Mouse (Mus musculus) neural tube, embryonic 13.5 days (tissue): Measurements from ENCODE around the gene Nkx3-2. TPM values are rescaled to one million over a fixed set of nuclear protein-coding genes. Genes with fewer than 3 reads are reported as not detected.

ENCODE experiments used
- ATAC-seq: fragments of 200-750 bp; cut with Nextera tagmentation; 2 replicates; pipeline ENCODE4 v1.8.0; 2017; ENCODE audit warnings: low read depth, mild to moderate bottlenecking, moderate TSS enrichment, moderate library complexity
- H3K27ac ChIP-seq: fragments of 300-500 bp; sonication (generic); replicated peaks from 2 replicates; pipeline ENCODE4 v1.5.1; 2015; ENCODE audit warnings: moderate library complexity, mild to moderate bottlenecking, inconsistent platforms
- H3K27me3 ChIP-seq: fragments of 300-500 bp; sonication (generic); 2 replicates; pipeline ENCODE4 v1.6.1; 2015; ENCODE audit warnings: mild to moderate bottlenecking, inconsistent platforms
- H3K36me3 ChIP-seq: fragments of 300-500 bp; sonication (generic); 2 replicates; pipeline ENCODE4 v1.6.1; 2015; ENCODE audit warnings: mild to moderate bottlenecking, inconsistent platforms
- H3K4me1 ChIP-seq: fragments of 300-500 bp; sonication (generic); replicated peaks from 2 replicates; pipeline ENCODE4 v1.6.1; 2015; ENCODE audit warnings: inconsistent platforms
- H3K4me2 ChIP-seq: fragments of 300-500 bp; sonication (generic); 2 replicates; pipeline ENCODE4 v1.6.1; 2015; ENCODE audit warnings: inconsistent platforms, mild to moderate bottlenecking, moderate library complexity
- H3K4me3 ChIP-seq: fragments of 300-500 bp; sonication (generic); 2 replicates; pipeline ENCODE4 v1.5.1; 2015; ENCODE audit warnings: mild to moderate bottlenecking, inconsistent platforms
- H3K9ac ChIP-seq: fragments of 300-500 bp; sonication (generic); 2 replicates; pipeline ENCODE4 v1.6.1; 2015; ENCODE audit warnings: moderate library complexity, mild to moderate bottlenecking, inconsistent platforms
- H3K9me3 ChIP-seq: fragments of 300-500 bp; sonication (generic); 2 replicates; pipeline ENCODE4 v1.6.1; 2016; ENCODE audit warnings: inconsistent platforms
- WGBS: fragments of 180-500 bp; shearing (Covaris S2); methylation state at CpG from one replicate; pipeline ENCODE4 v1.1.7; 2015; 5-methylcytosine and 5-hydroxymethylcytosine counted together
- polyA plus RNA-seq: library from polyadenylated mRNA; unstranded; fragments of >200 nt; fragmentation: Nextera tagmentation; extraction: Ambion mirVana; gene quantifications from 2 replicates; pipeline ENCODE4 v1.2.1, GENCODE M21; 2015

Nkx3-2 gene
- polyA plus RNA-seq, 1 experiment from 2014 or later, result 0.22 TPM

- Histone ChIP-seq H3K27me3 (peaks cover 3% of the 10 kb centered on the region), H3K4me2 (no peak overlapping the region), H3K4me3 (no peak overlapping the region), H3K4me1 (no peaks in the 10 kb centered on the region), H3K9me3 (no peaks in the 10 kb centered on the region), H3K27ac (no peak overlapping the region), H3K9ac (no peak overlapping the region), H3K36me3 (no peaks in the 10 kb centered on the region)
- no peak for ATAC-seq
- WGBS, result 57% methylated on average over 5 of the region's 5 CpGs
These were observed 27.3 kb downstream of the Nkx3-2 start for GRCm38 (mm10) chr5:41737039-41737438.

- 90% methylated on average over 1 of the region's 1 CpGs for WGBS
- H3K27ac ChIP-seq, result no peak overlapping the region
- H3K4me1 ChIP-seq, result no peaks in the 10 kb centered on the region
- no peak overlapping the region for H3K9ac ChIP-seq
- no peaks in the 10 kb centered on the region for H3K9me3 ChIP-seq
- no peak overlapping the region for H3K4me3 ChIP-seq
- H3K36me3 ChIP-seq, result no peaks in the 10 kb centered on the region
- H3K27me3 ChIP-seq, result no peaks in the 10 kb centered on the region
- no peak overlapping the region for H3K4me2 ChIP-seq
- no peak for ATAC-seq
These were observed 37.3 kb downstream of the Nkx3-2 start for GRCm38 (mm10) chr5:41727017-41727416.

GRCm38 (mm10) chr5:41725573-41725972 is 38.7 kb downstream of the Nkx3-2 start:
- Histone ChIP-seq H3K36me3 (no peaks in the 10 kb centered on the region), H3K27ac (no peak overlapping the region), H3K9ac (no peak overlapping the region), H3K4me3 (no peak overlapping the region), H3K4me2 (no peak overlapping the region), H3K27me3 (no peaks in the 10 kb centered on the region), H3K9me3 (no peaks in the 10 kb centered on the region), H3K4me1 (no peaks in the 10 kb centered on the region)
- WGBS, result 81% methylated on average over 6 of the region's 6 CpGs
- no peak for ATAC-seq

Other genes with a start within 250 kb of the Nkx3-2 start
- 68.3 and 69.3 TPM in 2 replicates for gene Rab28, start 56.3 kb downstream of the Nkx3-2 start, polyA plus RNA-seq
- 30.9 and 31.1 TPM in 2 replicates for gene Bod1l, start 79.8 kb upstream of the Nkx3-2 start, polyA plus RNA-seq